Mouse (Mus musculus): Measurements from ENCODE around the gene Amigo1.

Gene Amigo1

DNA sequence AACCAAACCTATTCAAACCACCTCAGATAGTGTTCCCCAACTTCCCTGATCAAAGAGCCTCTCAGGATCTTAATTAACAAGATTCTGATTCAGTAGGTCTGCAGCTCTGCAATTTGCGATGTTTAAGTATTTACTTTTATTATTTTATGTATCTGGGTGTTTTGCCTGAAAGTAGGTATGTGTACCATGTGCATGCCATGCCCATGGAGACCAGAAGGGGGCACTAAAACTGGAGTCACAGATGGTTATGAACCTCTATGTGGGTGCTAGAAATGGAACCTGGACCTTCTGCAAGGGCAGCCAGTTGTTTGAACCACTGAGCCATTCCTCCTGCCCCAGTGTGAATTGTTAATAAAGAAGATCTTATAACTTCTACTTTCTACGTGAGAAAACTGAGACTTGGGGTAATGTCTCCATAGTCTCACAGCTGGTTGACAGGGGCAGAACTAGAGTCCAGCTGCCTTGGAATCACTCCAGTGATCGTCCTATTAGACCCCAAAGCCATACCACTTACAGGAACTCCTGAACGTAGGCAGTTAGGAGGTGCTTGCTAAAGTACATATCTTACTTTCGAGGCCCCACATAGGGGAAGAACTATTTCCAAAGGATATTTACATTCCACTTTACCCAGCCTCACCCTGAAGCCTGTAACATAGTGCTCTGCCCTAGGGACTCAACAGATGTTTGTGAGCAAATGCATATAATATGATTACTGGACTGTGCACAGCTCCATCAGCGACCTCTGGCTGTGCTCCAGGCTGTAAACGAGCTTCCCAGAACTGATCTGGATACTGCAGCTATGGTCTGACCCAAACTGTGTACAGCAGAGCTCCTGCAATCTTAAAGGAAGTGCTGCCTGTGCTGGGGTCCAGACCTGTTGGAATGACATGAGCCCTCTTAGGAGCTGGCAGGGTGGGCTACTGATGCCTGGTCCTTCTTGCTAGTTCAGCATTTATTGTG is 7.1 kb upstream of the Amigo1 start:
- no peak for DNase-seq (ENCODE audit: extremely low spot score, low read depth, low spot score)

- DNase-seq (ENCODE audit: extremely low spot score, low read depth, low spot score): no peak
These were observed 5.6 kb upstream of the Amigo1 start for GRCm38 (mm10) chr3:108180514-108180913.

DNA sequence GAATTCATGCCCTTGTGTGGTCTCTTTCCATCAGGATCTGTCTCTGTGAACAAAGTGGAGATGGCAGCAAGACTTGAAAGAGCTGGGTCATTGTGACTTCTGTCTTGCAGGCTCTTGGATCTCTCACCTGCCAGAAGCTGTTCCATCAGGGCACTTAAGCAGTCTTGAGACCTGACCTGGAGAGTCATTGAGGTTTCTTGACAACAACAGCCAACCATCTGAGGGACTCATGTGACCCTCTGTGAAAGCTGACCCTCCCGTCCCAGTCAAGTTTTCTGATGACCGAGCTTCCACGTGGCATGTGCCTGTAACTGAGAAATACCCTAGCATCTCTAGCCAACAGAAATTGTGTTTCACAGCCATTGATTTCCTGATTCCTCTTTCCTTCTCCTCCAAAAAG is 1.4 kb upstream of the Amigo1 start:
- DNase-seq (ENCODE audit: extremely low spot score, low read depth, low spot score): no peak

- DNase-seq (ENCODE audit: extremely low spot score, low read depth, low spot score): no peak
These were observed 556 bp upstream of the Amigo1 start for GRCm38 (mm10) chr3:108185460-108186097.

- DNase-seq (ENCODE audit: extremely low spot score, low read depth, low spot score): no peak
These were observed 1.1 kb downstream of the Amigo1 start for GRCm38 (mm10) chr3:108187111-108187795.

GRCm38 (mm10) chr3:108188716-108189490 is 2.8 kb downstream of the Amigo1 start:
- no peak for DNase-seq (ENCODE audit: extremely low spot score, low read depth, low spot score)

GRCm38 (mm10) chr3:108189897-108190296 is 3.8 kb downstream of the Amigo1 start:
- no peak for DNase-seq (ENCODE audit: extremely low spot score, low read depth, low spot score)

DNA sequence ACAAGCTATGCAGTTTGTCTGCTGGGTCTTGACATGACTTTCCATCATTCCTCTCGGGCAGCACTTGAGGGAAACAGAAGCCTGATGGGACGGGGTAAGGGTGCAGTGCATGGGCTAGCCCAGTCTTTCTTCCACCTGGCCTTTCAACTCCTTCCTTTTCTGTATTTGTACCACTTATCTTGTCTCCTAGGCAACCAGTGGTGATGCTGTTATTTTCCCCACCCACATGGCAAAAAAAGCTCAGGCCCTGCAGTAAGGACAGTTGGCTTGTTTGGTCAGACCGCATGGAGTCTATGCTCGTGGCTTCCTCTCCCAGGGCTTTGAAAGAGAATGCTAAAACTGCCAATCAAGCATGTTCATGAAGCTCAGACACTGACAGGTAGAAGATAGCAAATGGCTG is 7.6 kb downstream of the Amigo1 start:
- DNase-seq (ENCODE audit: extremely low spot score, low read depth, low spot score): no peak

- no peak for DNase-seq (ENCODE audit: extremely low spot score, low read depth, low spot score)
These were observed 9.2 kb downstream of the Amigo1 start for GRCm38 (mm10) chr3:108195287-108195686.

GRCm38 (mm10) chr3:108195941-108196590 is 9.9 kb downstream of the Amigo1 start:
- DNase-seq (ENCODE audit: extremely low spot score, low read depth, low spot score): no peak

DNA sequence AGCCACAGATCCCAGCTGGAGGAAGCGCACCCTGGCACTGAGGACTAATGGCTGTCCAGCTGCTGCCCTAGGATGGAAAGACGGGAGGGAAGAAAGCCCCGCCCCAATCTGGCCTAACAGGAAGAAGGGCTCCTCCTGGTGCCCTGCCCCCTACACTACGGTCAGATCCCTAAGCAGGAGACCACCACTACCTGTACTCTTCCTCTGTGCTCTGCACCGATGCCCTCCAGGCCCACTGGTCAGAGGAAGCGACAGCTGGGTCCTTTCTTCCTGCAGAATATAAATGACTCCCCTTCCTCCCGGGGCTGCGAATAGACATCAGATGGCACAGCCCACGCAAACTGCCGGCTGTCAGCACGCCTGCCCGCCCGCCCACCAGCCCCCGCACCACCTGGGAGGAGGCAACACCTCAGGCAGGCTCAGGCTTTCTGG is 10.9 kb downstream of the Amigo1 start:
- no peak for DNase-seq (ENCODE audit: extremely low spot score, low read depth, low spot score)

DNA sequence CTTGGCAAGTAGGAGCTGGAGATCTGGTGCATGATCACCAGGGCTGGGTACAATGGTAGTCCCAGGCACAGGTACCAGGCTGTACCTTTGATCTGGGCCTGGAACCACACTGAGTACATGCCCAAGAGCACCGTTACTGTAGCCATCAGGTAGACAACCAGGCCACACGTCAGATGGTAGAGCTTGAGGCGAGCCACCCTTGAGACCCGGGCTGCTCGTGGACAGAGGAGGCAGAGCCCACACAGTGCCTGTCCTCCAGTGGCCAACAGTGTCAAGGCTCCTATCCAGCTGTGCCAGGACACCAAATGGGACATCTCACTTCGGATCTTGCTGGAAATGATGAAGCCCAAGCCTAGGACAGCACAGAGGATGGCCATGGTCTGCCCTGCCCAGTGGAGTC is 13.1 kb downstream of the Amigo1 start:
- no peak for DNase-seq (ENCODE audit: extremely low spot score, low read depth, low spot score)

DNA sequence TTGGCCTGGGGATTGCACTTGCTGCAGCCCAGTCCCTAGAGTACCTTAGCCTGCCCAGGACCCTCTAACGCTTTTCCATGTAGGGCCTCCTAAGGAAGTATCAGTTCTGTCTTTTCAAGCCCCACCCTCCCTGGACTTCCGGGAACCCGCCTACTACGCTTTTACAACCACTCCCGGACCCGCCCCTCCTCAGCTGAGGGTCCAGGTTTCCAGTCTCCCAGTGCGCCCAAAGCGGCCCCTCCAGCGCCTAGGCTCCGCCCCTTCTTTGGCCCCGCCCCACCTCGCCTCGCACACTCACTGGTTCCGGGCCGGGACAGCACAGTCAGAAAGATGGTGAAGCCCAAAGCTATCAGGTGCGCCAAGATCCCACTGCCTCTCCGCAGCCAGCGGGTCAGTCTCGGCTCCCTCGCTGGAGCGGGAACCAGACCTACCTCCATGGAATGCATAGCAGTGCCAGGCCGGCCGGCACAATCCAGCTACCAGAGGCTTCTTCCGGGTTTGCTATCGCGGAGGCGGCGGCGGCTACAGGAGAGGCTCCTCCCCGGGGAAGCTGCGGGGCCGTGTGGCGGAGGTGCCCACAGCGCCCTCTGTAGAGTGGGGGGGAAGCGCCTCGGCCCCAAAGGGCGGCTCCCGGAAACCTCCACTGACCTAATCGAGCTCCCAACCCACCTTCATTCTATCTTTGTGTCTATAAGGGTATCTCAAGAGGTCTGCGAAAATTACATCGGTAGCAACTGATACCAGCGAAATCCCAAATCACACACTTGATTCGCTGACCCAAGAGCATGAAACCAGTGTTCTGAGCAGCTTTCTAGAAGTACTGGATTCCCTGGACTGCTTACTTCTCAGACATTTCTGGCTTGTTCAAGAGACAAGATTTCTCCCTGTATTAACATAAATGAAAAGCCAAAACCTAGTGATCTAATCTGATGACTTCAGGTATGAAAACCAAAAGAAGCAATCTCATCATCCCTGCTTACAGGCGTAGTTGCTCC is 14.5 kb downstream of the Amigo1 start, which contains the start of gene Cyb561d1:
Cyb561d1 (minus strand) TSS at position 884 of the 995 bp plus-strand sequence.
- no peak for DNase-seq (ENCODE audit: extremely low spot score, low read depth, low spot score)

- no peak for DNase-seq (ENCODE audit: extremely low spot score, low read depth, low spot score)
These were observed 16.4 kb downstream of the Amigo1 start for GRCm38 (mm10) chr3:108202506-108202905.

- no peak for DNase-seq (ENCODE audit: extremely low spot score, low read depth, low spot score)
These were observed 17.1 kb downstream of the Amigo1 start for GRCm38 (mm10) chr3:108203212-108203611.

DNA sequence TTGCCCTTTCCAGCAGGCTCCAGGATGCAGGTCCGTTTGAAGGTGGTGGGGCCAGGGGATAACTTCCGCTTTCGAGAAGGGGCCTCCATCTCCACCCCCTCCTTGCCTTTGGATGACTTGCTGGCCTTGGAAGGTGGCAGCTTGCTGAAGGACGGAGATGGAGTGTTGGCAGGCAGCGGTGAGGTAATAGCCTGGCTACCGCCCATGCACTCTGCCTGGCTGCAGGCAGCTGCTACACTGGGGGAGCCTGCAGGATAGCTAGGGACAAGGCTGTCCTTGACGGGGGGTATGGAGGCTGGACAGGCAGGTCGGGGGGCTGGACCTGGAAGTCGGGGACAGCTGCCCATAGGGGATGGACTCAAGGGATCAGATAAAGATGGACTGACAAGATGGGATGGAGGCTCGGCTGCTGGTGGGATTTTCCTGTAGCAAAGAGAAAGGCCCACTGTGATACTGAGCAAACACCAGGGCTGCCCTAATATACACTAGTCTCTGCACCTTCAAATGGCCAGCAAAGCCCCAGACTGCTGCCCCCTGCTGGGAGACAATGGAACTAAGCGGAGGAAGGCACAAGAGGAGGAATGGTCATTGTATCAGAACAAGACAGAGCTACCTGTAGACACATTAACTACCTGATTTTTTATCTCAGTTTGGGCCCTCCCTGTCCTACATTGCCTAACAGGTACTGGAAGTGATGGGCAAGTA is 17.6 kb downstream of the Amigo1 start:
- DNase-seq (ENCODE audit: extremely low spot score, low read depth, low spot score): no peak

DNA sequence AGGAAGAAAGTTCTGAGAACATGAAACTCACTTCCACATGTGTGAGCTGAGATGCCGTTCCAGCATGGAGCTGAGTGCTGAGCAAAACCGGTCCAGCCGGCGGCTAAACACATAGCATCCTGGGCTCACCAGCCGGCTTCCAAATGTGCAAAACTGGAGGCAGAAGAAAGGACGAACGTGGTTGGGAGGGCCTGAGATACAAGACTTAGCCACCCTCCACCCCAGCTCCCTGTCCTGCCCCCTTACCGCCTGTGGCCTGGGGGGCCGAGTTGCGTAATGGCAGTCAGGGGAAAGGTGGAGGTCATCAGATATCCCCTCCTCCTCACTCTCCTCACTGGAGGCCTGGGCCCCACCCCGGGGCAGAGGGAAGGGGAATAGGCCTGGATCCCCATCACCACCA is 18.3 kb downstream of the Amigo1 start:
- no peak for DNase-seq (ENCODE audit: extremely low spot score, low read depth, low spot score)

DNA sequence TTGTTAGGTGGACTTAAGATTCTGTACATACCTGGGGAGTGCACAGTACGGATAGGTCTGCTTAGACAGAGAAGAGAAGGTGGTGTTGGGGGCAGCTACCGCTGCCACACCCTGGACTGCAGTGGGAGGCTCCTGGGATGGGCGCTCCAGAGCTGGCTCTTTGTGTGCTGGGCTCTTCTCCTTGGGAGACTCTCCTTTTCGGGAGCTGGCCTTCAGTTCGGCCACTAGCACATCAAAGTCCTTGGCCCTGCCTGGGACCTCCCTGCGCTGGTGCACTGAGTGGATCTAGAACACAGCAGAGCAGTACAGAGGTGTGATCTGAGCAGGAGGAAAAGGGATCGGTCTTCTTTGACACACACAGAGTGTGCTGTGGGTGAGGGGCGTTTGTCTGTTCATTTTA is 19.5 kb downstream of the Amigo1 start:
- no peak for DNase-seq (ENCODE audit: extremely low spot score, low read depth, low spot score)

Measured in hindlimb bud, embryonic 11.5 days (tissue).